Mouse (Mus musculus): Measurements from ENCODE around the gene Fmo5. TPM values are rescaled to one million over a fixed set of nuclear protein-coding genes. Genes with fewer than 3 reads are reported as not detected.
A peak's percentile ranks its signal among the peaks of the same experiment; 100 is the strongest.

Fmo5 gene
- polyA plus RNA-seq, 1 experiment from 2014 or later: 3.9 TPM

GRCm38 (mm10) chr3:97600050-97600832, 28.4 kb upstream of the Fmo5 start:
- Histone ChIP-seq H3K36me3 (ENCODE audit: control insufficient read depth, insufficient read depth, low read length) (peaks cover 10% of the 10 kb centered on the region), H3K27me3 (ENCODE audit: control insufficient read depth, insufficient read depth, low read depth, low read length) (no peaks in the 10 kb centered on the region), H3K4me2 (ENCODE audit: low read depth, low read length) (no peak overlapping the region), H3K27ac (ENCODE audit: low read length) (no peak overlapping the region), H3K9ac (ENCODE audit: low read length) (no peak overlapping the region), H3K4me3 (ENCODE audit: low read length) (no peak overlapping the region), H3K4me1 (replicated peaks; ENCODE audit: control insufficient read depth, insufficient read depth, low read length) (peaks cover 3% of the 10 kb centered on the region; the same call in 1 of the 2 replicates), H3K9me3 (ENCODE audit: control insufficient read depth, low read length) (no peaks in the 10 kb centered on the region)
- WGBS: 88% methylated on average over 3 of the region's 3 CpGs
- no peak for ATAC-seq (ENCODE audit: low read depth)

GRCm38 (mm10) chr3:97609201-97609844, 19.3 kb upstream of the Fmo5 start:
- peak overlapping the region; percentile 95 for H3K9ac ChIP-seq (ENCODE audit: low read length)
- H3K4me2 ChIP-seq (ENCODE audit: low read depth, low read length): peak overlapping the region; percentile 97
- H3K27ac ChIP-seq (ENCODE audit: low read length): peak overlapping the region; percentile 93
- peak; percentile 35 for ATAC-seq (ENCODE audit: low read depth)
- peak overlapping the region; percentile 85 for H3K4me3 ChIP-seq (ENCODE audit: low read length)
- 4% methylated on average over 20 of the region's 20 CpGs for WGBS
- no peaks in the 10 kb centered on the region for H3K9me3 ChIP-seq (ENCODE audit: control insufficient read depth, low read length)
- peaks cover 8% of the 10 kb centered on the region; the same call in 1 of the 2 replicates for H3K4me1 ChIP-seq (replicated peaks; ENCODE audit: control insufficient read depth, insufficient read depth, low read length)
- H3K27me3 ChIP-seq (ENCODE audit: control insufficient read depth, insufficient read depth, low read depth, low read length): no peaks in the 10 kb centered on the region
- H3K36me3 ChIP-seq (ENCODE audit: control insufficient read depth, insufficient read depth, low read length): no peaks in the 10 kb centered on the region

GRCm38 (mm10) chr3:97609845-97610410, 18.7 kb upstream of the Fmo5 start, which contains the start of gene Chd1l:
Gene Chd1l (minus strand): TSS chr3:97610203.
- peak; percentile 97 for ATAC-seq (ENCODE audit: low read depth)
- Histone ChIP-seq H3K27me3 (ENCODE audit: control insufficient read depth, insufficient read depth, low read depth, low read length) (no peaks in the 10 kb centered on the region), H3K4me3 (ENCODE audit: low read length) (peak within 1 kb of the TSS; percentile 85), H3K9me3 (ENCODE audit: control insufficient read depth, low read length) (no peaks in the 10 kb centered on the region), H3K36me3 (ENCODE audit: control insufficient read depth, insufficient read depth, low read length) (no peaks in the 10 kb centered on the region), H3K27ac (ENCODE audit: low read length) (peak within 1 kb of the TSS; percentile 93), H3K9ac (ENCODE audit: low read length) (peak within 1 kb of the TSS; percentile 95), H3K4me2 (ENCODE audit: low read depth, low read length) (peak within 1 kb of the TSS; percentile 97), H3K4me1 (replicated peaks; ENCODE audit: control insufficient read depth, insufficient read depth, low read length) (peaks cover 8% of the 10 kb centered on the region; the same call in 1 of the 2 replicates)
- 0% methylated on average over 39 of the region's 56 CpGs for WGBS

- Histone ChIP-seq H3K9ac (ENCODE audit: low read length) (no peak overlapping the region), H3K27ac (ENCODE audit: low read length) (no peak overlapping the region), H3K4me2 (ENCODE audit: low read depth, low read length) (no peak overlapping the region), H3K27me3 (ENCODE audit: control insufficient read depth, insufficient read depth, low read depth, low read length) (no peaks in the 10 kb centered on the region), H3K36me3 (ENCODE audit: control insufficient read depth, insufficient read depth, low read length) (no peaks in the 10 kb centered on the region), H3K4me1 (replicated peaks; ENCODE audit: control insufficient read depth, insufficient read depth, low read length) (peaks cover 8% of the 10 kb centered on the region; the same call in 1 of the 2 replicates), H3K9me3 (ENCODE audit: control insufficient read depth, low read length) (no peaks in the 10 kb centered on the region), H3K4me3 (ENCODE audit: low read length) (no peak overlapping the region)
- 80% methylated on average over 6 of the region's 6 CpGs for WGBS
- ATAC-seq (ENCODE audit: low read depth): no peak
Measured at GRCm38 (mm10) chr3:97611021-97611420, 17.6 kb upstream of the Fmo5 start.

- Histone ChIP-seq H3K9ac (ENCODE audit: low read length) (no peak overlapping the region), H3K27ac (ENCODE audit: low read length) (no peak overlapping the region), H3K36me3 (ENCODE audit: control insufficient read depth, insufficient read depth, low read length) (no peaks in the 10 kb centered on the region), H3K4me2 (ENCODE audit: low read depth, low read length) (no peak overlapping the region), H3K4me3 (ENCODE audit: low read length) (no peak overlapping the region), H3K4me1 (replicated peaks; ENCODE audit: control insufficient read depth, insufficient read depth, low read length) (peaks cover 3% of the 10 kb centered on the region; the same call in 1 of the 2 replicates), H3K27me3 (ENCODE audit: control insufficient read depth, insufficient read depth, low read depth, low read length) (no peaks in the 10 kb centered on the region), H3K9me3 (ENCODE audit: control insufficient read depth, low read length) (no peaks in the 10 kb centered on the region)
- 7% methylated on average over 1 of the region's 1 CpGs for WGBS
- no peak for ATAC-seq (ENCODE audit: low read depth)
Measured at GRCm38 (mm10) chr3:97615154-97615553, 13.4 kb upstream of the Fmo5 start.

- Histone ChIP-seq H3K27ac (ENCODE audit: low read length) (no peak overlapping the region), H3K4me1 (replicated peaks; ENCODE audit: control insufficient read depth, insufficient read depth, low read length) (no peaks in the 10 kb centered on the region), H3K36me3 (ENCODE audit: control insufficient read depth, insufficient read depth, low read length) (no peaks in the 10 kb centered on the region), H3K27me3 (ENCODE audit: control insufficient read depth, insufficient read depth, low read depth, low read length) (no peaks in the 10 kb centered on the region), H3K4me3 (ENCODE audit: low read length) (no peak overlapping the region), H3K4me2 (ENCODE audit: low read depth, low read length) (no peak overlapping the region), H3K9ac (ENCODE audit: low read length) (no peak overlapping the region), H3K9me3 (ENCODE audit: control insufficient read depth, low read length) (no peaks in the 10 kb centered on the region)
- no peak for ATAC-seq (ENCODE audit: low read depth)
- 78% methylated on average over 4 of the region's 4 CpGs for WGBS
Measured at GRCm38 (mm10) chr3:97615933-97616332, 12.7 kb upstream of the Fmo5 start.

GRCm38 (mm10) chr3:97617091-97617825, 11.3 kb upstream of the Fmo5 start:
- Histone ChIP-seq H3K36me3 (ENCODE audit: control insufficient read depth, insufficient read depth, low read length) (no peaks in the 10 kb centered on the region), H3K4me2 (ENCODE audit: low read depth, low read length) (no peak overlapping the region), H3K27me3 (ENCODE audit: control insufficient read depth, insufficient read depth, low read depth, low read length) (no peaks in the 10 kb centered on the region), H3K9ac (ENCODE audit: low read length) (no peak overlapping the region), H3K4me3 (ENCODE audit: low read length) (no peak overlapping the region), H3K4me1 (replicated peaks; ENCODE audit: control insufficient read depth, insufficient read depth, low read length) (no peaks in the 10 kb centered on the region), H3K9me3 (ENCODE audit: control insufficient read depth, low read length) (no peaks in the 10 kb centered on the region), H3K27ac (ENCODE audit: low read length) (no peak overlapping the region)
- ATAC-seq (ENCODE audit: low read depth): no peak
- 83% methylated on average over 18 of the region's 19 CpGs for WGBS

- H3K27ac ChIP-seq (ENCODE audit: low read length): no peak overlapping the region
- WGBS: 64% methylated on average over 8 of the region's 8 CpGs
- no peaks in the 10 kb centered on the region for H3K9me3 ChIP-seq (ENCODE audit: control insufficient read depth, low read length)
- no peaks in the 10 kb centered on the region for H3K27me3 ChIP-seq (ENCODE audit: control insufficient read depth, insufficient read depth, low read depth, low read length)
- ATAC-seq (ENCODE audit: low read depth): no peak
- no peak overlapping the region for H3K4me2 ChIP-seq (ENCODE audit: low read depth, low read length)
- H3K4me1 ChIP-seq (replicated peaks; ENCODE audit: control insufficient read depth, insufficient read depth, low read length): no peaks in the 10 kb centered on the region
- no peaks in the 10 kb centered on the region for H3K36me3 ChIP-seq (ENCODE audit: control insufficient read depth, insufficient read depth, low read length)
- no peak overlapping the region for H3K9ac ChIP-seq (ENCODE audit: low read length)
- no peak overlapping the region for H3K4me3 ChIP-seq (ENCODE audit: low read length)
Measured at GRCm38 (mm10) chr3:97617899-97618298, 10.7 kb upstream of the Fmo5 start.

GRCm38 (mm10) chr3:97620657-97621056, 7.9 kb upstream of the Fmo5 start:
- 89% methylated on average over 4 of the region's 4 CpGs for WGBS
- Histone ChIP-seq H3K4me2 (ENCODE audit: low read depth, low read length) (no peak overlapping the region), H3K9me3 (ENCODE audit: control insufficient read depth, low read length) (no peaks in the 10 kb centered on the region), H3K27me3 (ENCODE audit: control insufficient read depth, insufficient read depth, low read depth, low read length) (no peaks in the 10 kb centered on the region), H3K9ac (ENCODE audit: low read length) (no peak overlapping the region), H3K36me3 (ENCODE audit: control insufficient read depth, insufficient read depth, low read length) (no peaks in the 10 kb centered on the region), H3K4me1 (replicated peaks; ENCODE audit: control insufficient read depth, insufficient read depth, low read length) (no peaks in the 10 kb centered on the region), H3K4me3 (ENCODE audit: low read length) (no peak overlapping the region), H3K27ac (ENCODE audit: low read length) (no peak overlapping the region)
- no peak for ATAC-seq (ENCODE audit: low read depth)
